Mouse (Mus musculus): ENCODE results near the gene Ipo7.

DNA sequence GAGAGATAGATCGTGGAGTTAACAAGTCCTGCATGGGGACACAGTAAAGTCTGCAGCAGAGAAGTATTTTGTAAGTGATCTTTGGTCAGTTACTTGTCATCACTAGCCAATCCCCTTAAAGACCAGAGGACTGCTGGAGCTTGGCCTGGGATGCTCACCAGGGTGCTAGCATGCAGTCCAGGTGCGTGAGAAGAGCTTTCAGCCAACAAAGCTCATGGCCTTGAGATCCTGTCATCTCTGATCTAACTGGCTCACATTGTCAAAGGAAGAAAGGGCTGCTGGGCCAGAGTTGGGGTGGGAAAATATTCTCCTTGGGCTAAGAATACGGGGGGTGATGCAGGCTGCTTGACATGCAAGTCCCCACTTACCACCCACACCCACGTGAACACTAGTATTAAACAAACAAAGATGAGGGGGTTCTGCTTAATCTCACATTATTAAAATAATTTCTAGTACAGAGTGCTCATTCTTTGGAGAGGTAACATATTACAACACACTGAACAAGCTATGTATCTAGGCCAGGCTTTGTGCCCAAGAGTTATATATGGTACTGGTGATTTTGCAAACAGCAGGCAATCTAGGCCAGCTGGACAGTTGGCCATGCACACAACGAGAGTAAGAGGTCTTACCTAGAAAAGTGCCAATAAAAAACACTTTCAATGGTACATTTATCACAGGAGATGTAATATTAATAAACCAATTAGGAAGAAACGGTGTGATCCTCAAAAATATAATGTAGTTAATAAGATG, 41.9 kb upstream of the Ipo7 start:
- no peak for TF ChIP-seq CTCF (IDR thresholded peaks at IDR 0.05; ENCODE audit: extremely low read depth, insufficient read depth, insufficient read length, insufficient replicate concordance)
- no peak for TF ChIP-seq POLR2A (IDR thresholded peaks at IDR 0.05; ENCODE audit: low read depth, low read length)
